Mouse (Mus musculus): ENCODE measurements around the gene Txnrd1.

The Txnrd1 gene

DNA sequence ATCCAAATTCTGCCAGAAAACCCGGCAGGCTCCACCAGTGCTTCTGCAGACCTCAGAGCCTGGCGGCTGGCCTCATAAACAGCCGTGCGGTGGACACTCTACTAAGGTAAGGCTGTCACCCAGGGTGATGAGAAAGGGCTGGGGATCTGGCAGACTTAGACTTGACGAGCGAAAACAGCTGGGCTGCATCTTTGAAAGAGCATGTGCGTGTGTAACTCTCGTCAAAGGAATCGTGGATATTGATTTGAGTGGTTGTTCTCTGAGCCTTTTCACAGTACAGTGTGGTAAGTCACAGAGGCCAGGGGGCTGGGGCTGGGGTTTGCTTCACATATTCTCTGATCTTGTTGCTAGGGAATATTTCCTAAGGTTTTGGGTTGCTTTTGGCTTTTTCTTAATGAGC is at the start of gene Txnrd1:
Gene Txnrd1 (plus strand): TSS at position 26 of the 400 bp plus-strand sequence.
- DNase-seq = no peak

DNA sequence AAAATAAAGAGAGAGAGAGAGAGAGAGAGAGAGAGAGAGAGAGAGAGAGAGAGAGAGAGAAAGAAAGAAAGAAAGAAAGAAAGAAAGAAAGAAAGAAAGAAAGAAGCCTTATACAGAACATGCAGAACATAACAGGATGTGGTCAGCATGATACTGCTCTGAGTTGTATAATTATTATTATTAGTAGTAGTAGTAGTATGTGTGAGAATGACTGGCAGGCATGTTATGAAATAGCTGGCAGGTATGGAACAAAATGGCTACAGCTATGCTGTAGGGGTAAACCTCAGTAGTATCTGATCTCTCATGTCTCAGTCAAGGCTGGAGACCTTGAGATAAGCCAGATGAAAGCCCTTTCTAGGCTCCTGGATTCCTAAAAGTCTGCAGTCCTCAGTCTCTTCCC is 44.6 kb upstream of the Txnrd1 start:
- DNase-seq = no peak

DNA sequence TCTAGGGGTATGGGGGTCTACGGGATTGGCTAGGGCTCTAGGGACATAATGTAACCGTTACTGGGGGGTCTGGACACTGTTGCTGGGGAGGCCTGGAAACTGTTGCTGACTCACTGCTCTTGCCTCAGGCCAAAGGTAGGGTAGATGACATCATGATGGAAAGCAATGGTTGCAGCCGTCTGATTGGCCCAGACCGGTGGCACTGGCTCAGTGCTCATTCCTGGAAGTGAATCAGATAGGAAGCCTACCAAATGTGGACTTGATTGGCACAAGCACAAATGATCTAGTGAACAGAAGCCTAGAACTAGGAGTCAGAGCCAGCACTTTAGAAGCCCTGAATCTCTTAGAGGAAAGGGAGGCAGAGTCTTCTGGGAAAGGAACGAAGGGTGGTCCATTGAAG is 43.2 kb upstream of the Txnrd1 start:
- no peak for DNase-seq

DNA sequence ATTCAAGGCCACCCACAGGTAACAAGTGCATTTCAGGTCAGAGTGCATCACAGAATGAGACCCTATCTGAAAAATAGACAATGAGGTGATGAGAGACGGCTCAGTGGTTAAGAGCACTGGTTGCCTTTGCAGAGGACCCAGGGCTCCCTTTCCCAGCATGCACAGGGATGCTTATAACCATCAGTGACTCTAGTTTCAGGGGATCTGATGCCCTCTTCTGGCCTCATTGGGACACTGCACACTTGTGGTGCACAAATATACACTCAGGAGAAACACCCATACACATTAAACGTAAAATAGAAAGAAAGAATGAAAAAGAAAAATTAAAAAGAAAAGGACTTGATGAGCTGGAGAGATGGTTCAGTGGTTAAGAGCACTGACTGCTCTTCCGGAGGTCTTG is 42.0 kb upstream of the Txnrd1 start:
- no peak for DNase-seq

- no peak for DNase-seq
Measured at GRCm38 (mm10) chr10:82792311-82792710, 41.4 kb upstream of the Txnrd1 start.

GRCm38 (mm10) chr10:82795071-82795731 is 38.5 kb upstream of the Txnrd1 start:
- peak; percentile 73 for DNase-seq

DNA sequence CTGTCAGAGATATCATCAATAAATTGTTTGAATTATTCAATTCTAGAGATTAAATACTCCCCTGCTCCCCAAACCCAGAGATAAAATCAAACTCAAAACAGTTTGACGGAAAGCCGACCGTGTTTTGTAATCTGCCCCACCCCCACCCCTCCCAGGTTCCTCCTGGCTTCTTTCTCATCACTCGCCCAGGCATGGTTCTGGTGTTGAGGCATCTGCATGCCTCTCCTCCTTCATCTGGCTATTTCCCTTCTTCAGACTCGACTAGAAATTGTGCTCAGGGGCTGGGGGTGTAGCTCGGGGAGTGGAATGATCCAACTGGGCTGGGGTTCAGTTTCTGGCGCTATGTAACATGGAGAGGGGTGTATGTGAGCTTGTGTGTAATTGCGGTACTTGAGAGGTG is 38.0 kb upstream of the Txnrd1 start:
- no peak for DNase-seq

GRCm38 (mm10) chr10:82796471-82797118 is 37.2 kb upstream of the Txnrd1 start:
- DNase-seq = no peak

DNA sequence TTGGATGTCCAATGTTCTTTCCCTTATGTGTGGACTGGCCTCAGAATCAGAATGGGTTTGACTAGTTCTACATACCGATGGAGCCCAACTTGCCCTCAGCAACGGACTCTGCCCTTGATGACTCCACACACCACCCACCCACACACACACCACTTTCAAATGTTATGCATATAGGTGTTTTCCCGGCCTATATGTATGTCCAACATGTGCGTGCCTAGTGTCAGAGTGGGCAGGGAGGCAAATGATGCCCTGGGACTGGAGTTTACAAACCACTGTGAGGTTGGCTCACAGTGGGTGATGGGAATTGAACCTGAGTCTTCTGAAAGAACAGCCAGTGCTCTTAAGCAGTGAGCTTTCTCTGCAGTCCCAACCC is 36.6 kb upstream of the Txnrd1 start:
- no peak for DNase-seq

DNA sequence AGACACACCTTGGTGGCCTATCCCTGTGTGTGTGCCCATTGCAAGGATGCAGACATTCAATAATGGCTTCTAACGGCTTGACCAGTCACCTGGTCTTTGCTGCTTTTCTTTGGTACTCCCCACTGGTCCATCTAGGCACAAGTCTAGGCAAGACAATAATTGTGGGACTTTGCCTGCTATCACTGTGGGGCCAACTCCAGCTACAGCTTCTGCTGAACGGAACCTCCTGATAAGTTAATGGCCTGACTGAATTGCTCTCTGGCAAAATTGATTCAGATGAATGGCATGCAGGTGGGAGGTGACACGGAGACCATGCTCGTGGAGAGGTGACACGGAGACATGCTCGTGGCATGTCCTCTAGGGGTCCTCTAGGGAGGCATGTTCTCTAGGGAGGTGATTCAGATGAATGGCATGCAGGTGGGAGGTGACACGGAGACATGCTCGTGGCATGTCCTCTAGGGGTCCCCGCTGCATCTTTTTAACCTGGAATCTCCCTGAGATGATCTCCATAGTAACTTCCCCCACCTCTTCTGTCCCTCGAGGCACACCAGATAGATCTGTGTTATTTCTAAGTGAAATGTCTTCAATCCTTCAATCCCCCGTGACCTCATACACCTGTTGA is 35.3 kb upstream of the Txnrd1 start:
- DNase-seq = no peak

DNA sequence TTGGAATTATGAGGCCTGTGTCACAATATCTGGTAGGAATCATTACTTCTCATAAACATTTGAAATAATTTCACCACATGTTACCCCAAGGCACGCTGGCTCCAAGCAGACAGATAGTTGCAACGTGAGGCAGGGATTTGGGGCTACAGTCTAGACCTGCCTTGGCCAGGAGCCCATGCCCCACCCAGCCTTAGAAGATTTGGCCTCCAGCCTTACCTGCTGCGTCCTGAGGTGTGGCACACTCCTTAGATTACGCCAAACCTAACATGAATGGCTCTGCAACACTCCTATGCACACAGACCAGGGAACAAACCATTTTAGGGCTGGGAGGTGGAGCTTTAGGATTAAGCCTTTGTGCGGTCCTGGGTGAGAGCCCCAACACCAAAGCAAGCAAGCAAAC is 33.7 kb upstream of the Txnrd1 start:
- no peak for DNase-seq

DNA sequence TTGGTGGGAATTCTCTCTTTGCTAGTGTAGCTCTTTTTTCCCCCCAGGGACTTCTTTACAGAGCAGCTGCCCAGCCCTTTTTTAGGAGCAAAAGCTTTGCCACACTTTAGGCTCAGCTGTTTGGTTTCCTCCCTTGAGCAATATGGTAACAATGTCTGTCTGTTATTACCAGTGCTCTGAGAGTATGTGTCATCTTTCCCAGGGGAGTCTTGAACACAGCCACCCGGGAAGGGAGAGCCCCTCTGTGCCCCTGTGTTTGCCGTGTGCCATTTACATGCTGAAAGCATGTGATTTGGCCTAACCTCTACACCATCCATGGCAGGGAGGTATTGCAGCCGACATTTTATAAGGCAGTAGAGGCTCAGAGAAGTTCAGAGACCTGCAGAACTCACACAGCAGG is 29.4 kb upstream of the Txnrd1 start:
- no peak for DNase-seq

DNA sequence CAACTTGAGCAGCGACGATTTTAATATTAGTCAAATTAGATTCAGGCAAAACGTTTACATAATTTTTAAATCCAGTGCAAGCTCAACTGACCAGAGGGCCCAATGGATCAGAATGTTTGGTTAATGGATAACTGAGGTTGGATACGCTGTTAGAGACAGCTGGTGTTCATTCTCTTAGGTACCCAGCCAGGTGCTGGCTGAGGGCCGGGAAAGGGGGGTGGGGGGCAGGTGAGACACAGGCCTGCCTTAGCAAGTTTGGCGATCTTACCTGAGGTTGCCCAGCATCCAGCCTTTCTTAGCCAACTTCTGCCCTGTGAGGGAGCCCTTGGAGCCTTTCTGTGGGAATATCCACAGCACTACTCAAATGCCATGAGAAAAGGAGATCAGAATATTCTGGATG is 28.6 kb upstream of the Txnrd1 start:
- DNase-seq = peak; percentile 55

DNA sequence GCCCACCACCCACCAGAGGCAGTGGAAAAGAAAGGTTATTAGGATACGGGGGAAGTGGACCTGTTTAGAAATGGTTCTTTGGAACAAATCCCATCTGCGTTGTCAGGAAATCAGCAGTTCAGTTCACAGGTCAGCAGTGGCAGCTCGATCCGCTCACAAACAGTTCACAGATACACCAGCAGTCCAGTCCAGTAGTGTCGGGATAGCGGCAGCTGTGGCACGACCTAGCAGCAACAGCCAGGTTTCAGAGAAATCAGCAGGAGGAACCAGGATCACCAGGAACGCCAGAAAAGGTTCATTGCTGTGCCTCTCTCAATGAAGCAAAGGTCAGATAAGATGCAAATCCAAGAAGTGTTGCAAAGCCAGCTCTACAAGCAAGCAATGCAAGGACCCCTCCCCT is 27.3 kb upstream of the Txnrd1 start:
- no peak for DNase-seq

DNA sequence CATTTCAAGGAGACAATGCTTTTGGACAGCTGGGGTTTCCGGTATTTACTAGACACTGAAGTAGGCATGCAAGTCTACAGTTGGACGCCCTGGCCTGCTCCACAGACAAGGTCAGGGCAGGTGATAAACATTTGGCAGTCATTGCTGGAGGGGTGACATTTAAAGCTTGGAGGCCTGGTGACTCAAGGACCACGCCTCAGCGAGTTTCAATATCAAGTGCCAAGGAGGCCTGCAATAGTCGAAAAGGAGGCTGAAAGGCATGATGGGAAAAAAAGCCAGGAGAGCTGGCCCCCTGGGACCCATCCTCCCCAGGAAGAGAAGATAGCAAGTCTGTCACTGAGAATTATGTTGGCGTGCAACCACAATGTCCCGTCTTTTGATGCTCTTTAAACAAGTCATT is 26.5 kb upstream of the Txnrd1 start:
- peak; percentile 41 for DNase-seq

DNA sequence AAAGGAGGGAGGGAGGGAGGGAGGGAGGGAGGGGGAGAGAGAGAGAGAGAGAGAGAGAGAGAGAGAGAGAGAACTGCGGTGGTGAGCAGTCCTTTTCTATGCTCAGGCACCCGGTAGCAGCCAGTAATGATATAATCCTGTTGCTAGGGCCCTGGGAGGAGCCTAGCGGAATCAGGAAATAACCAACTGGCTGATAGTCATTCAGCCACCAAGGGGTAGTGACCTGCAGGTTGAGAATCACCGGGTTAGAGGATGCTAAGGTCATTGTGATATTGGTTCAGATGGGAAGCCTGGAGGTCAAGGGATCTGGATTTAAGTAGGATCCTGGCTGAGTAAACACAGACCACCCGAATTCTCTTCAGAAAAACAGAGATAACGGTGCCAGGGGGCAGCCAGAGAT is 25.6 kb upstream of the Txnrd1 start:
- DNase-seq = no peak

GRCm38 (mm10) chr10:82808891-82809290 is 24.9 kb upstream of the Txnrd1 start:
- no peak for DNase-seq

GRCm38 (mm10) chr10:82809352-82809751 is 24.4 kb upstream of the Txnrd1 start:
- DNase-seq = no peak

DNA sequence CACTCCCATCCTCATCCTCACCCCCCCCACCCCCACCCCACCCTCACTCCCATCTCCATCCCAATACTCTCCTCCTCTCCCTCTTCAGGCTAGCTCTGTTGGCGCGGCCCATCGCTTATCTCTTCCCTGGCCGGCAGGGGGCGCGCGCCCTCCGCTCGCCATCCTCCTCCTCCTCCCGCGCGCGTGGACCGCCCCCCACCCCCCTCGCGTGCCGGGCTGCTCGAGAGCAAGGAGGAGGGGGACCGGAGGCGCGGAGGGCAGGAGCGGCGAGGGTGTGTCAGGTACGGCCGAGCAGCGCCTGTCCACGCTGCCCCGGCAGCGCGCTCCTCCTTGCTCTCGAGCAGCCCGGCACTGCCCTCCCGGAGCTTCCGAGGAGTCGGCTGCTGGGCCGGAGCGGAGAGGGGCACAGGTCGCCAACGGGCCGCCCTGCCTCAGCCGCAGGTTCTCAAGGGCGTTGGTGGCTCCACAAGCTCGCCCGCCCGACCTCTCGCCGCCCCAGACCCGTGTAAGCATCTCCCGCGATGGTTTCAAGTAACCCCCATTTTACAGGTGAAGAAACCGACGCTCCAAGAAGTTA is 21.8 kb upstream of the Txnrd1 start:
- peak; percentile 88 for DNase-seq

GRCm38 (mm10) chr10:82814096-82814970 is 19.4 kb upstream of the Txnrd1 start:
- DNase-seq = peak; percentile 48

DNA sequence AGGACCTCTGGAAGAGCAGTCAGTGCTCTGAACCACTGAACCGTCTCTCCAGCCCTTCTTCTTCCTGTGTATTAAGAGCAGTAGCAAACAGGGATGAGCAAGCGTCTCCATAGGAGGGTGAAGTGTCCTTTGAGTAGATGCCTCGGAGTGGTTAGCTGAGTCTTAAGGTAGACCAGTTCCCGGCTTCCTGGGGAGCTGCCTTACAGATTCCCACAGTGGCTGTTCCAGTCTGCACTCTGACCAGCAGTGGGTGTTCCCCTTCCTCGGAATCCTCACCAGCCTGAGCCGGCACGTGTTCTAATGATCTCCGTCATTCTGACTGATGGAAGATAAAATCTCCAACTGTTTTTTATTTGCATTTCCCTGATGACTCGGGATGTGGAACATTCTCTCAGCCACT is 17.3 kb upstream of the Txnrd1 start:
- DNase-seq = no peak

DNA sequence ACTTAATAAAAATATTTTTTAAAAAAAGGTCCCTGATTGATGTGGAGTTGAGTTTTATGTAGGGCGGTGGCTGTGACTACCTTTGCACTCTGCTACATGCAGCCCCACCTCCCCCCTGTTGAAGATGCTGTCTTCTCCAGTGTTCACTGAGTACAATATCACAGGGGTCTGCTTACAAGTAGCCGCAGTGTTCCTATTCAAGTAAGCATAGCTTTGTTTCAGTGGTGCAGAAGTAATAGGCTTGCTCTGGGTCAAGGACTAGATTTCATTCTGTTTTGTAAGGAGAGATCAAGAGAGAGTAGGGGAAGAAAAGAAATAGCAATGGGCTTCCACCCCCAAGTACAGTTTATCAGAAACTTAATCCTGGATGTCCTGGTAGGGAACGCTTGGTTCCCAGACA is 16.2 kb upstream of the Txnrd1 start:
- no peak for DNase-seq

GRCm38 (mm10) chr10:82817936-82818335 is 15.8 kb upstream of the Txnrd1 start:
- no peak for DNase-seq

Measured in kidney, postnatal 10 days (tissue).